Mouse (Mus musculus): Measurements from ENCODE around the gene Denr.

- no peak for TF ChIP-seq EP300 (IDR thresholded peaks at IDR 0.05; ENCODE audit: low read depth)
- TF ChIP-seq CTCF (IDR thresholded peaks at IDR 0.05; ENCODE audit: low read depth) = no peak
Measured at GRCm38 (mm10) chr5:123874177-123874576, 32.8 kb upstream of the Denr start.
